Mouse (Mus musculus) intestine, postnatal 0 days (tissue): ENCODE data around the gene Ube2v1. TPM values are rescaled to one million over a fixed set of nuclear protein-coding genes. Genes with fewer than 3 reads are reported as not detected.

Source experiments
- ATAC-seq: fragments of 200-750 bp; cut with Nextera tagmentation; 2 replicates; pipeline ENCODE4 v1.8.0; 2017; ENCODE audit warnings: mild to moderate bottlenecking, moderate TSS enrichment, moderate library complexity
- H3K27ac ChIP-seq: fragments of 300-500 bp; sonication (generic); 2 replicates; pipeline ENCODE4 v1.5.1; 2014; ENCODE audit warnings: mild to moderate bottlenecking, low read depth, low read length, moderate library complexity
- H3K27me3 ChIP-seq: fragments of 300-500 bp; sonication (generic); replicated peaks from 2 replicates; pipeline ENCODE4 v1.6.1; 2014; ENCODE audit warnings: low read length, mixed read lengths; ENCODE audit not compliant: control insufficient read depth, insufficient read depth
- H3K36me3 ChIP-seq: fragments of 300-500 bp; sonication (generic); 2 replicates; pipeline ENCODE4 v1.6.1; 2014; ENCODE audit warnings: mild to moderate bottlenecking, moderate library complexity; ENCODE audit not compliant: control insufficient read depth, insufficient read depth
- H3K4me1 ChIP-seq: fragments of 300-500 bp; sonication (generic); replicated peaks from 2 replicates; pipeline ENCODE4 v1.6.1; 2014; ENCODE audit warnings: antibody characterized with exemption, low read length, mixed read lengths; ENCODE audit not compliant: control insufficient read depth, insufficient read depth
- H3K4me2 ChIP-seq: fragments of 300-500 bp; sonication (generic); replicated peaks from 2 replicates; pipeline ENCODE4 v1.6.1; 2014; ENCODE audit warnings: low read depth, mild to moderate bottlenecking, moderate library complexity
- H3K4me3 ChIP-seq: fragments of 300-500 bp; sonication (generic); 2 replicates; pipeline ENCODE4 v1.5.1; 2014; ENCODE audit warnings: low read depth, low read length
- H3K9ac ChIP-seq: fragments of 300-500 bp; sonication (generic); 2 replicates; pipeline ENCODE4 v1.6.1; 2014; ENCODE audit warnings: mild to moderate bottlenecking, low read depth, low read length
- H3K9me3 ChIP-seq: fragments of 300-500 bp; sonication (generic); 2 replicates; pipeline ENCODE4 v1.6.1; 2016; ENCODE audit warnings: mixed run types; ENCODE audit not compliant: control insufficient read depth
- CTCF ChIP-seq: sonication (generic); IDR thresholded peaks from 2 replicates; pipeline ENCODE4 v1.5.1; 2016; ENCODE audit warnings: low read depth, mild to moderate bottlenecking, control low read depth, antibody characterized with exemption, moderate library complexity
- whole genome bisulfite sequencing: fragments of 180-500 bp; shearing (Covaris S2); extraction: QIAGEN DNeasy Blood & Tissue Kit; methylation state at CpG from one replicate; pipeline ENCODE4 v1.1.7; 2014; 5-methylcytosine and 5-hydroxymethylcytosine counted together
- polyA plus RNA-seq: library from polyadenylated mRNA; unstranded; fragments of >200 nt; fragmentation: Nextera tagmentation; extraction: Ambion mirVana; gene quantifications from 2 replicates; pipeline ENCODE4 v1.2.1, GENCODE M21; 2015

Ube2v1 gene
- polyA plus RNA-seq, 1 experiment from 2014 or later, result 173 TPM

GRCm38 (mm10) chr2:167632731-167633536 lies 1.0 kb upstream of the Ube2v1 start:
- TF ChIP-seq CTCF, result no peak
- Histone ChIP-seq H3K4me1 (peaks cover 30% of the 10 kb centered on the region), H3K36me3 (0 out of 2 replicates have a peak, but pooled peaks cover 6% of the 10 kb centered on the region), H3K4me2 (peak overlapping the region; percentile 89), H3K27ac (peak overlapping the region; percentile 90), H3K4me3 (peak overlapping the region; percentile 90; the same call in 1 of the 2 replicates), H3K9ac (no peak overlapping the region), H3K27me3 (no peaks in the 10 kb centered on the region), H3K9me3 (no peaks in the 10 kb centered on the region)
- 68% methylated on average over 12 of the region's 12 CpGs for WGBS
- no peak for ATAC-seq

- Histone ChIP-seq H3K9ac (peak overlapping the region; percentile 96), H3K36me3 (peaks cover 18% of the 10 kb centered on the region), H3K27me3 (no peaks in the 10 kb centered on the region), H3K4me2 (peak overlapping the region; percentile 89), H3K4me1 (peaks cover 30% of the 10 kb centered on the region), H3K27ac (peak overlapping the region; percentile 90), H3K4me3 (peak overlapping the region; percentile 90), H3K9me3 (no peaks in the 10 kb centered on the region)
- TF ChIP-seq CTCF, result no peak
- under 1% methylated on average over 31 of the region's 31 CpGs for WGBS
- no peak for ATAC-seq
Observed at GRCm38 (mm10) chr2:167631181-167631590, 709 bp downstream of the Ube2v1 start.

GRCm38 (mm10) chr2:167630421-167630820 lies 1.5 kb downstream of the Ube2v1 start:
- H3K27me3 ChIP-seq, result no peaks in the 10 kb centered on the region
- H3K36me3 ChIP-seq, result peaks cover 18% of the 10 kb centered on the region
- no peaks in the 10 kb centered on the region for H3K9me3 ChIP-seq
- TF ChIP-seq CTCF, result no peak
- no peak overlapping the region for H3K27ac ChIP-seq
- ATAC-seq, result no peak
- H3K4me3 ChIP-seq, result peak overlapping the region; percentile 90
- peak overlapping the region; percentile 89 for H3K4me2 ChIP-seq
- 50% methylated on average over 5 of the region's 5 CpGs for WGBS
- peak overlapping the region; percentile 96 for H3K9ac ChIP-seq
- peaks cover 30% of the 10 kb centered on the region for H3K4me1 ChIP-seq

GRCm38 (mm10) chr2:167629665-167630209 lies 2.2 kb downstream of the Ube2v1 start:
- Histone ChIP-seq H3K27me3 (no peaks in the 10 kb centered on the region), H3K9me3 (no peaks in the 10 kb centered on the region), H3K27ac (peak overlapping the region; percentile 21), H3K4me2 (peak overlapping the region; percentile 89), H3K4me3 (no peak overlapping the region), H3K4me1 (peaks cover 34% of the 10 kb centered on the region), H3K9ac (no peak overlapping the region), H3K36me3 (peaks cover 18% of the 10 kb centered on the region)
- no peak for ATAC-seq
- 66% methylated on average over 11 of the region's 11 CpGs for WGBS
- TF ChIP-seq CTCF, result no peak

GRCm38 (mm10) chr2:167628872-167629271 lies 3.0 kb downstream of the Ube2v1 start:
- no peak overlapping the region for H3K4me3 ChIP-seq
- no peaks in the 10 kb centered on the region for H3K9me3 ChIP-seq
- peak overlapping the region; percentile 21; the same call in 1 of the 2 replicates for H3K27ac ChIP-seq
- H3K4me2 ChIP-seq, result no peak overlapping the region
- no peak for TF ChIP-seq CTCF
- peaks cover 30% of the 10 kb centered on the region for H3K4me1 ChIP-seq
- 13% methylated on average over 4 of the region's 4 CpGs for WGBS
- no peak overlapping the region for H3K9ac ChIP-seq
- no peaks in the 10 kb centered on the region for H3K27me3 ChIP-seq
- ATAC-seq, result no peak
- peaks cover 18% of the 10 kb centered on the region for H3K36me3 ChIP-seq

- Histone ChIP-seq H3K4me2 (no peak overlapping the region), H3K4me3 (no peak overlapping the region), H3K4me1 (peaks cover 21% of the 10 kb centered on the region; the same call in 1 of the 2 replicates), H3K36me3 (peaks cover 18% of the 10 kb centered on the region), H3K9ac (no peak overlapping the region), H3K27me3 (no peaks in the 10 kb centered on the region), H3K27ac (no peak overlapping the region), H3K9me3 (no peaks in the 10 kb centered on the region)
- TF ChIP-seq CTCF, result no peak
- ATAC-seq, result no peak
- 92% methylated on average over 7 of the region's 7 CpGs for WGBS
Observed at GRCm38 (mm10) chr2:167627019-167627418, 4.9 kb downstream of the Ube2v1 start.
